Mouse (Mus musculus): ENCODE measurements around the gene Sez6l2.

Gene Sez6l2

DNA sequence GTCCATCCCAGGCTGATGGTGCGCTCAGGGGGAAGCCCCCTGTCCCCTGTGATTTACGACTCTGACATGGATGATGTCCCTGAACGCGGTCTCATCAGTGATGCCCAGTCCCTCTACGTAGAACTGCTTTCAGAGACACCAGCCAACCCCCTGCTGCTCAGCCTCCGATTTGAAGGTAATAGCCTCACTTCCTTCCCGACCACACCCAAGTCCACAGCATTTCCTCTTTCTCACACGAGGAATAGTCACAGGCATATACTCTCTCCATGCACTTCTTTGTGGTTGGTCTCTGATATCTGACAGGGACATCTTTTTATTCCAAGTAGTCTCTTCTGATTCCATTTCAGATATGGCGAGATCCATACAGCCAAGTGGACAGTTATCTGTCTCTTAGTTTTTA lies 9.4 kb downstream of the Sez6l2 start:
- peak; percentile 16 for DNase-seq (ENCODE audit: low read depth, low spot score)

- DNase-seq (ENCODE audit: low read depth, low spot score) = no peak
Observed at GRCm38 (mm10) chr7:126961095-126961494, 10.7 kb downstream of the Sez6l2 start.

GRCm38 (mm10) chr7:126961965-126962364 lies 11.6 kb downstream of the Sez6l2 start:
- DNase-seq (ENCODE audit: low read depth, low spot score) = no peak

DNA sequence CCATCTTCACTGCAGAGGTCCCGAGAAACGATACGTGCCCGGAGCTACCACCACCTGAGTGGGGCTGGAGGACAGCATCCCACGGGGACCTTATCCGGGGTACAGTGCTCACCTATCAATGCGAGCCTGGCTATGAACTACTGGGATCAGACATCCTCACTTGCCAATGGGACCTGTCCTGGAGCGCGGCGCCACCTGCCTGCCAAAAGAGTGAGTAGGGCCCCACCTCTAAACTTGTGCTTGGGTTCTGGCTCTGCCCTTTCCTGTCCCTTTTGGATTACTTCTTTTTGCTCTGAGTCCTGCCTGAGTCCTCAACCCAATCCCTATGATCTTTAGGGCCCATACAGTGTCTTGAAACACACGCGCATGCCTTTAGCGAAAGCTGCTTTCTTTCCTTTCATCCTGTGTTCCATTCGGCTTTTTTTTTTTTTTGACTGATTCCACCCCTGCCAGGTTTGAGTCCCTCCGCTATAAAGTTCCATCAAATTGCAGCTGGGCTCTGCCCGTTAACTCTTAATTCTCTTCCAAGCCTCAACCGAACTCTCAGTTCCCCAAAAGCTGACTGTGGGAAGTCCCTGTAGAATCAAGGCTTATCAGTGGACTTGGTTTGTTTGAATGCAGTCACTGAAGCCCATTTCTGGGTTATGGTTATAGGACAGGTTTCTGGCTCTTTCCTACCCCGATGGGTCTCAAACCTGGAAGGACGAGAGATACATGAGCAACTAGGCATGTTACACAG lies 13.4 kb downstream of the Sez6l2 start:
- peak; percentile 62 for DNase-seq (ENCODE audit: low read depth, low spot score)

DNA sequence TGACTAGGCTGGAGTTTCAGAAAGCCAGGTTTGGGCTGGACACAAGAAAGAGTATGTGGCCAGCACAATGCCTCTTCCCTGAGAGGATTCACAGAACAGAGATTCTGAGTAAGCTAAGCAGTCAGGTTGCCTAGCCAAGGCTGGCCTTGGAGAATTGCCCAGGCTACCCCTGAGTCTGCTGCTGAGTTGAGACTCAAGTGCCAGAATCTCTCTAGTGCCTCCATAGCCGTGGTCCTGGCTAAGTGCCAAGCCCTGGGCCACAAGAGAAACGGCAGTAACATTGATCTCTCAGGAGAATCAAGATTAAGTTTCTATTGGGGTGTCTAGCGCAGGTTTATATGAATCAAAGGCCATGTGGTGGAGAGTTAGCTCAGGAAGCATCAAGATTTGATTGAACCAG lies 15.2 kb downstream of the Sez6l2 start:
- DNase-seq (ENCODE audit: low read depth, low spot score) = no peak

- no peak for DNase-seq (ENCODE audit: low read depth, low spot score)
Observed at GRCm38 (mm10) chr7:126967361-126967760, 17.0 kb downstream of the Sez6l2 start.

DNA sequence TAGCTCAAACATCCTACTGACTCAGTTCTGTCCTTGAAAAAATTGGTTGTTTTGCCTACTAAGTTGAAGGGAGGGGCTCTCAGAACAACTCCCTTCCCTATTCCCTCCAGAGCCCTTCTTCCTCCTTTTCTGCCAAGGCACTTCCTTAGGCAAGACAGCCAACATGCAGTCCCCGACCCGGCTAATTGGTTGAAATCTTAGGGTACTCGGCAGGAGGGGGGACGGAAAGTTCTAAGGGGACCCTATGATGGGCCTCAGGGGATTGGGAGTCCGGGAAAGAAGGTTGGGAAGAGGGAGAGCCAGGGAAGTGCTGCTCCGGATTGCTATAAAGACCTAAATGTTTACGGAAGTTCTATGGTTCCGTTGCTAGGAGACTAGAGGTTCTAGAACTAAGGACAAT lies 25.1 kb downstream of the Sez6l2 start:
- DNase-seq (ENCODE audit: low read depth, low spot score) = no peak

DNA sequence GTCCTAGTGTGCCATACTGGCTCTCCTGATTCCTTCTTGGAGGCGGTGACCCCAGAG lies 25.4 kb downstream of the Sez6l2 start, which contains the start of gene Cdipt:
Gene Cdipt, plus strand, starts transcription at position 22 of the 57 bp plus-strand sequence.
- no peak for DNase-seq (ENCODE audit: low read depth, low spot score)

DNA sequence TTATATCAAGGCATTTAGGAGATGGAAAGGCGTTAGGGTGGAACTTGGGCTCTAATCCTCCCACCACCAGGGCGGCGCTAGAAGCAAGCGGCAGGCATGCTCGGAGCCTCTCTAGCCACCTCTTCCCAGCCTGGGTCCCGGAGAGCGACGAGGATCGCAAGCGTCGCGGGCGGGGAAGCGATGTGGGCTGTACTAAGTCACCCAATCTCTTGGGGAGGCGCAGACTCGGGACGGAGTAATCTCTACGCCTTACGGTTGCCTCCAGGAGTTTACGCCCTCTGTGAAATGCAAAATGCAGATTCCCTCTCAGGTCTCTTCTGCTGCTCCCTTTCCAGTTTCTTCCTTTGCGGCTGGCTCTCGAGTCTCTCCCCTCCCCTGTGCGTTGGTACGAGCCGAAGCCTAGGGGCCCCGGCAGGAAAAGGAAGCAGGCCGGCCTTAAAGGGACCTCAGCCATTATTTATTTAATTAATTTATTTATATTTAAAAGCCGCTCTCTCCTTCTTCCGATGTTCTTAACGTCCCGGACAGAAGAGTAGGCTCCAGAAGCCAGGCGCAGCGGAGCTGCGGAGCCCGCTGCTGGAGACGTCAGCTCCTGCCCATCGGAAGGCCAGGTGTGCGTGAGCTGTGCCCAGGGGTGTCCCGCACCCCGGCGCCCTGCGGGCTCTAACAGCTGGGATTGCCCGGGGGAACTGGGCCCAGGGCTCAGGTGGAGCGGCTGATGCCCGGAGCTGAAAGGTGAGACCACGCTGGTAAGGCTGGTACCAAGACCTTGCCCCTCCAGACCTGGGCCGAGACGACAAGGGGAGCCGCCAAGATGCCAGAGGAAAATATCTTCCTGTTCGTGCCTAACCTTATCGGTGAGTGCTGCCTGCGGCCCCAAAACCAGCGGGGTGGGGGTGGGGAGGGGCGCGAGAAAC lies 25.8 kb downstream of the Sez6l2 start, which contains the start of gene Cdiptos:
Gene Cdiptos, minus strand, starts transcription at position 149 of the 917 bp plus-strand sequence.
- DNase-seq (ENCODE audit: low read depth, low spot score) = peak; percentile 99

DNA sequence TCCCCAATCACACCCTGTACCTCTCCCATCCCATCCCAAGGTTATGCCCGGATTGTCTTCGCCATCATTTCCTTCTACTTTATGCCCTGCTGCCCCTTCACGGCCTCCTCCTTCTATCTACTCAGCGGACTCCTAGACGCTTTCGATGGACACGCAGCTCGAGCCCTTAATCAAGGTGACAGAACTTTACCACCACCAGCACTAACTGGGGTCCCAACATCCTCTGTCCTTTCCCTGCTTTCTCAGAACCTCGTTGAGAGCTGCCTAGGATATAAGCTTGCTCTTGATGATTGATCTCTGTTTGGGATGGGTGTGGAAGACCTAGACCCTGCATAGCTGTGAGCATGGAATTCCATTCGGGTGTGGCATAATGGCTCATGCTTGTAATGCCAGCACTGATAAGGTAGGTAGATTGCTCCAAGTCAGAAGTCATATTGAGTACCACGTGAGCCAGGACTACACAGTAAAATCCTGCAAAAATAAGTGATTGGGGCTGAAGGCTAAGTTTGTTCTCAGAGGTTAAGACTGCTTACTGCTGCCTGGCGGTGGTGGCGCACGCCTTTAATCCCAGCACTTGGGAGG lies 26.6 kb downstream of the Sez6l2 start:
- DNase-seq (ENCODE audit: low read depth, low spot score) = peak; percentile 68

DNA sequence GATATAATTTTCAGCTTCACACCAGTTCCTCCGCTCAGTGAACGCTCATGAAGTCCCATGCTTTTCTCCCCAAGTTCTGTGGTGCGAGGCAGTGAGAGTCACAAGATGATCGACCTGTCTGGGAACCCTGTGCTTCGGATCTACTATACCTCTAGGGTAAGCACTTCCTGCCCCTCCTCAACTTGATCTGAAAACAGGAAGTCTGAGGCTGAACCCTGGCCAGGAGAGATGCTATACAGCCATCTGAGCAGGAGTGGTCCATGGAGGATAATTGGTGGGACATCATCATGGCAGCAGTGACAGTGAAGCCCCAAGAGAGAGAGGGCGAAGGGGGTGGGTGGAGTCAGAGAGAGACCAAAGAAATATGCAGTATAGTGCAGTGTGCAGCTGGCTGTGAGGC lies 28.5 kb downstream of the Sez6l2 start:
- DNase-seq (ENCODE audit: low read depth, low spot score) = no peak

DNA sequence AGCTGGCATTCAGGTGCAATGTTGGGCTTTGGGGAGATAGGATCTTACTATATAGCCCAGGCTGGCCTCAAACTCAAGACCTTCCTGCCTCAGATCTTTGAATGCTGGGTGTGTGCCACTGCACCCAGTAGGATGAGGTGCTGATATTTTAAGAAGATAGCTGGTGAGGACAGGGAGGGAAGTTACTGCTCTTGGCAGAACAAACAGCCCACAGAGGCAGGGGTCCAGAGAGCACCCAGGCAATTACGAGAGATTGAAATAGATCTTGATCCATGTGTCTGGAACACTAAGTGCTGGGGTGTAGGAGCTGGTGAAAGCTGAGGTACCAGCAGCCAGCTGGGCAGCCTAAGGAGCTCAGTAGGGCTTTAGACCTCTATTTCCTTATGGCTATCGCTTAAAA lies 31.2 kb downstream of the Sez6l2 start:
- DNase-seq (ENCODE audit: low read depth, low spot score) = no peak

GRCm38 (mm10) chr7:126982054-126982453 lies 31.7 kb downstream of the Sez6l2 start:
- DNase-seq (ENCODE audit: low read depth, low spot score) = no peak

GRCm38 (mm10) chr7:126983113-126983512 lies 32.8 kb downstream of the Sez6l2 start:
- DNase-seq (ENCODE audit: low read depth, low spot score) = no peak

GRCm38 (mm10) chr7:126984667-126985444 lies 34.5 kb downstream of the Sez6l2 start:
- DNase-seq (ENCODE audit: low read depth, low spot score) = no peak

- DNase-seq (ENCODE audit: low read depth, low spot score) = peak; percentile 54
Observed at GRCm38 (mm10) chr7:126986319-126986718, 36.0 kb downstream of the Sez6l2 start.

DNA sequence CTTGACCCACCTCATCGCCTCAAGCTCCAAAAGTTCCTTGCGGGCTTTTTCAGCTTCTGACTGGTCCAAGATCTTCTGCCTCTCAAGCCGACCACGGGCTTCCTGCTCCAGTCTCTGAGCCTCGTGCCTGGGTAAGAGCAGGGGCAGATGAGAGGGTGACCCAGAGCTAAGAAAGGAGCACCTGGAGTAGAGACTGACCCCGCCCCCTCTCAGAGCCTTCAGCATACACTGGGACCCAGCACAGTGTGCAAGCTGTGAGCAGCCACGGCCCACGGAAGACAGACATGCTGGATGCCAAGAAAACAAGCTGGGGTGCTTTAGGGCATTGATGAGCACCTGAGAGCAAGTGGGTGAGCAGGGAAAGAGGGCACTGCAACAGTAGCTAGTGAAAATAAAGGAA lies 38.5 kb downstream of the Sez6l2 start:
- no peak for DNase-seq (ENCODE audit: low read depth, low spot score)

DNA sequence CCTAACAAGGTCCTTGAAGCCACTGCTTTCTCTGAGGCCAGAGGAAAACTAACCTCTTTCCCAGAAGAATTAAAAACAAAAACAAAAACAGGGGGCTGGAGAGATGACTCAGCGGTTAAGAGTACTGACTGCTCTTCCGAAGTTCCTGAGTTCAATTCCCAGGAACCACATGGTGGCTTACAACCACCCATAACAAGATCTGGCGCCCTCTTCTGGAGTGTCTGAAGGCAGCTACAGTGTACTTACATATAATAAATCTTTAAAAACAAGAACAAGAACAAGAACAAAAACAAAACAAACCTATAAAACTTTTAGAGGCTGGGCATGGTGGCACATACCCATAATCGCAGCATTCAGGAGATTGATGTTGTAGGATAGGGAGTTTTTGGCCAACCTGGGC lies 46.1 kb downstream of the Sez6l2 start:
- DNase-seq (ENCODE audit: low read depth, low spot score) = peak; percentile 65

DNA sequence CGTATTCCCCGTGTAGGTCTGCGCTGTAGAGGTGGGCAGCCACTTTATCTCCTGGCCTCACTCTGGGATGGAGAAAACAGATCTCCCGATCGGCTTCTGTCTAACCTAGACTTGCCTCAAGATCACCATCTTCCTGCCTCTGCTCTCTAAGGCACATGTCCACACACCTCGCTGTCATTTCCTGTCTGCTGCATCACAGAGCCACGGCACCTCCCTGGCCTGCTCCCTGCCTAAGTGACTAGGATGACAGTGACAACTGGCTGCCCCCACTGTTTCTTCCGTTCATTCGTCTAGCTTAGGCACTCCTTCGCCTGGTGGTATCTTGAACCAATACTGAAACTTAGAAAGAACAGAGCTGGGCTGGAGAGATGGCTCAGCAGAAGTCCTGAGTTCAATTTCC lies 49.2 kb downstream of the Sez6l2 start:
- no peak for DNase-seq (ENCODE audit: low read depth, low spot score)

- DNase-seq (ENCODE audit: low read depth, low spot score) = peak; percentile 79
Observed at GRCm38 (mm10) chr7:127003620-127004019, 53.3 kb downstream of the Sez6l2 start.

DNA sequence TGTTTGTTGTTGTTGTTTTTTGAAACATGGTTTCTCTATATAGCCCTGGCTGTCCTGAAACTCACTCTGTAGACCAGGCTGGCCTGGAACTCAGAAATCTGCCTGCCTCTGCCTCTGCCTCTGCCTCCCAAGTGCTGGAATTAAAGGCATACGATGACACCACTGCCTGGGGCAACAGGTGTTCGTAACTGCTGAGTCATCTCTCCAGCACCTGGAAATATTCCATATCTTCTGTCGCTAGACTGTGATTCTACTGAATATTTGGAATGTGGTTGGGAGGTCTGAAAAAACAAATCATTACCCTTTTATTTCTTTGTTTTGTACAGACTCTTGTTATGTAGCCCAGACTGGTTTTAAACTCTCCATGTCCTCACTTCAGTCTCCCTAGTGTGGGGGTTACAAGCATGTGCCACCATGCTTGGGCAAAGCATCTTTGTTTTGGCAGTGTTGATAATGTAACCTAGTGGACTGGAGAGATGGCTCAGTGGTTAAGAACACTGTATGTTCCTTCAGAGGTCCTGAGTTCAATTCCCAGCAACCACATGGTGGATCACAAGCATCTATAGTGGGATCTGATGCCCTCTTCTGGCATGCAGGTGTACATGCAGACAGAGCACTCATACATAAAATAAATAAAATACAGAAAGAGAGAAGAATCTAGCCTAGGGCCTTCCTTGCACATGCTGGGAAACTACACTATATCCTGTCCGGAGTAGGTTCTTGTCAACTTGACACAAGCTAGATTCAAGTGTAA lies 53.9 kb downstream of the Sez6l2 start:
- DNase-seq (ENCODE audit: low read depth, low spot score) = peak; percentile 56

Measured in R1 (cell line).